Mouse (Mus musculus) embryo, embryonic 10.5 days (tissue): ENCODE data around the gene Capg.
A peak's percentile ranks its signal among the peaks of the same experiment; 100 is the strongest.
"Not testable (repeated sequence)": the region's sequence is repeated elsewhere in the genome, so short reads cannot be mapped to it uniquely, and the experiment has no call there.

Source experiments
- DNase-seq: peaks from one replicate; pipeline ENCODE4 v3.0.0-alpha.2; 2015; ENCODE audit warnings: low spot score

The Capg gene

GRCm38 (mm10) chr6:72532580-72532979 is 11.6 kb upstream of the Capg start:
- no peak for DNase-seq

- DNase-seq = not testable (repeated sequence)
Measured at GRCm38 (mm10) chr6:72533555-72533954, 10.6 kb upstream of the Capg start.

GRCm38 (mm10) chr6:72534035-72534809 is 10.0 kb upstream of the Capg start:
- DNase-seq = peak; percentile 92

GRCm38 (mm10) chr6:72535165-72535564 is 9.0 kb upstream of the Capg start:
- peak; percentile 88 for DNase-seq

GRCm38 (mm10) chr6:72537998-72538500 is 6.1 kb upstream of the Capg start:
- DNase-seq = no peak

GRCm38 (mm10) chr6:72538562-72539031 is 5.6 kb upstream of the Capg start:
- DNase-seq = peak; percentile 88

GRCm38 (mm10) chr6:72543265-72543850 is 833 bp upstream of the Capg start:
- DNase-seq = no peak

GRCm38 (mm10) chr6:72545377-72545776 is 1.2 kb downstream of the Capg start:
- no peak for DNase-seq

GRCm38 (mm10) chr6:72547121-72547520 is 2.9 kb downstream of the Capg start:
- no peak for DNase-seq

GRCm38 (mm10) chr6:72547862-72548261 is 3.7 kb downstream of the Capg start:
- DNase-seq = no peak

GRCm38 (mm10) chr6:72549041-72549580 is 4.9 kb downstream of the Capg start:
- no peak for DNase-seq

GRCm38 (mm10) chr6:72550025-72550424 is 5.8 kb downstream of the Capg start:
- no peak for DNase-seq

- DNase-seq = no peak
Measured at GRCm38 (mm10) chr6:72550503-72551100, 6.4 kb downstream of the Capg start.

GRCm38 (mm10) chr6:72552171-72553078 is 8.2 kb downstream of the Capg start:
- DNase-seq = peak; percentile 86

- DNase-seq = no peak
Measured at GRCm38 (mm10) chr6:72553079-72553412, 8.9 kb downstream of the Capg start.

- no peak for DNase-seq
Measured at GRCm38 (mm10) chr6:72560801-72561200, 16.6 kb downstream of the Capg start.

- no peak for DNase-seq
Measured at GRCm38 (mm10) chr6:72562486-72562885, 18.3 kb downstream of the Capg start.

- DNase-seq = no peak
Measured at GRCm38 (mm10) chr6:72562894-72563293, 18.7 kb downstream of the Capg start.

GRCm38 (mm10) chr6:72565506-72565905 is 21.3 kb downstream of the Capg start:
- DNase-seq = no peak

- DNase-seq = peak; percentile 94
Measured at GRCm38 (mm10) chr6:72566044-72566443, 21.9 kb downstream of the Capg start.

GRCm38 (mm10) chr6:72567508-72567907 is 23.3 kb downstream of the Capg start:
- no peak for DNase-seq

- DNase-seq = no peak
Measured at GRCm38 (mm10) chr6:72568736-72569135, 24.5 kb downstream of the Capg start.
